Mouse (Mus musculus) kidney, postnatal 25 days (tissue): Measurements from ENCODE around the gene Slco1a5.
"Not testable (repeated sequence)": the region's sequence is repeated elsewhere in the genome, so short reads cannot be mapped to it uniquely, and the experiment has no call there.

ENCODE experiments used
- DNase-seq, 2 experiments: peaks; one replicate each; pipeline ENCODE4 v3.0.0; 2021; ENCODE audit warnings: mixed read lengths in 2 of 2

Slco1a5 gene

GRCm38 (mm10) chr6:142322881-142323280, at the start of gene Slco1a5:
Slco1a5 (minus strand) TSS chr6:142322981.
- no peak for DNase-seq

- DNase-seq, result no peak
Measured at GRCm38 (mm10) chr6:142369568-142369967, 46.8 kb upstream of the Slco1a5 start.

- DNase-seq, result no peak
Measured at GRCm38 (mm10) chr6:142367565-142367964, 44.8 kb upstream of the Slco1a5 start.

DNA sequence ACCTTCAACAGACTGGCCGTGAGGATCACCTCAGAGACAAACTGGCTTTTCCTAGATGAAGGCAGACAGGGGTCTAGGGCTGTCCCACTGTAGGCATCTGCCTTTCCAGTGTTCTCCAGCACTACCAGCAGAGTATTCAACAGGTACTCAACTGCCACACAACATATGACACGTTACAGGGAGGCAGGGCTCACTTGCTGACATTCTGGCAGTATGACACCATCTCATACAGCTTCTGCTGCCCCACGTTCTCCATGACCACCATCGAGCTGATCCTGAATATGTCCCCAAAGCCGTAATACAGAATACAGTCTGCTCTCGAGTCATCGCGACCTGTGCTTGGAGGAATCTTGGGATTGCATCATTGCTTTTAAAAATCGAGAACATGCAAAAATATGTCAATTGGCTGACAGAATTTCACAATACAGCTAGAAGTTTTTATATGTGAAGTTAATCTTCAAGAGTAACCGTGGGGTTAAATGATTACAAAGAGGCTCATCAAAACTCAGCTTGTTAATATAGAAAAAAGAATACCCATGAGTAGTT, 43.8 kb upstream of the Slco1a5 start:
- DNase-seq, result no peak

DNA sequence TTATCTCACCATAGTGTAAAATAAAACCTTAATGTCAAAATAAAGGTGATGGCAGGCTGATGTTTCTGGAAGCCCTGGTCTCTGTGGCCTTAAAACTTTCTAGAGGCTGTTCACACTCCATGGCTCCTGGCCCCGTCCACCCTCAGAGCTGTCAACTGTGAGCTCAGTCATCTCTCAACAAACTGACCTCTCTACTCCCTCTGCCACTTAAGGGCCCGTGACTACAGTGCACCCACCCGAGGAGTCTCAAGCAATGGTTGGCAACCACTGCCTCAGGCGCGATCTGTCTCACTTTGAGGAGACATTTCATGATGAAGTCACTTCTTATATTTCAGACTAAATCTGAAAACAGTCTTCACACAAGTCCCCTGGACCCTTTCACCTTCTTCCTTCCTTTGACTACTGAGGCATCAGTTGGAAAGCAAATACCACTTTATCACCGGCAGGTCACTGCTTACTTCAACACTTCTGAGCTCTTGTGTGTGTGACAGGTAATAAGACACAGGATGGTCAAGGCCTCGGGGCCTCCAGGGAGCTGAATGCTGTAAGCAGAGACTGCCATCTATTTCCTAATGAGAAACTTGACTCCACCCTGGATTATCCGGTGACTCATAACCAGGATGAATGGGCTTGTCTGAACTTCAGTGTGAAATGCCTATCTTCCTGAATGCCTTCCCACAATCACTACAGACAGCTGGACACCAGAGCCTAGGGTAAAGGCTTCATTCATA, 43.1 kb upstream of the Slco1a5 start:
- no peak for DNase-seq

DNA sequence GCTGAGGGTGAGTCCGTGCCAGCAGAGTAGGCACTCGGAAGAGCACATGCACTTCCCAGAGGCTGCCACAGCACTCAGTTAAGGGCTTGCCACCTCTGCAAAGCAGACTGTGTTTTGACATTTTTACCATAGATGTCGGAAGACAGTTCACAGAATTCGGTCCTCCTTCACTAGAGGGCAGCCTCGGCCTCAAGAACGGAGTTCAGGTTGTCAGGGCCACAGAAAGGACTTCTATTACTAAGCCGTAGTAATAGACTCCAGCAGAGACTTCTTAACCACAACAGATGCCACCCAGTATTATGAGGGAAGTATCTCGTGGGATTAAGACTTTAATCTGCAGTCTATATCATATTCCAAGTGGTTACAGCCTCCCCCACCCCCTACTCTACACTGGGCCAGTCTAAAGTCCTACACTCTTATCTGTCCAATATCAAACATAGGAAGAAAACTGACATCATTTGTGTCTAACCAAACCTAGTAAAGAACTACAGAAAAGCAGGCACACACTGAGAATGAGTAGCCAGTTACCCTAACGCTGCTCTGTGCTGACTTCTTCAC, 40.3 kb upstream of the Slco1a5 start:
- DNase-seq, result peak in 1 of 2 experiments; percentile 11

- DNase-seq, result no peak
Measured at GRCm38 (mm10) chr6:142362036-142362435, 39.3 kb upstream of the Slco1a5 start.

DNA sequence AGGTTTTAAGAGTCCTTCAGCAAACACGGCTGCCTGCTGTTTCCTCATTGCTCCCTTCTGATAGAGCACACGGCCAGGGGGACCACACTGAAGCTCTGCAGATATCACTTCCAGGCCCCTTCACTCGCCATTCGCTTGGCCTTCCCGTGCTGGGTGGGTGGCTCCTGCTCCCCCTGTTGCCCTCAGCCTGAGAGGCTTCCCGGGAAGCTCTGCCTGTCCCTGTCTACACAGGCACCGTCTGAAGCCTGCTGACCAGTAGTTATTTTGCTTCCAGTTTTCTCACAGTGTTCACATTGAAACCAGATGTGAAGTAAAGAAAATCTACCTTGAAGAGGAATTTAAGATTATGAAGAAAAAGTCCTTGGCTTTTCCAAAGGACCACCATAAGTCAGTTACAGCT, 34.3 kb upstream of the Slco1a5 start:
- no peak for DNase-seq

- DNase-seq, result not testable (repeated sequence)
Measured at GRCm38 (mm10) chr6:142352099-142352498, 29.3 kb upstream of the Slco1a5 start.

GRCm38 (mm10) chr6:142347431-142348385, 24.9 kb upstream of the Slco1a5 start:
- DNase-seq, result peak; percentile 44 to 46

GRCm38 (mm10) chr6:142346181-142347110, 23.7 kb upstream of the Slco1a5 start:
- DNase-seq, result no peak

GRCm38 (mm10) chr6:142345440-142346038, 22.8 kb upstream of the Slco1a5 start, which contains the start of gene Pyroxd1:
Pyroxd1 (plus strand) TSS chr6:142345654.
- DNase-seq, result peak; percentile 90 to 93

DNA sequence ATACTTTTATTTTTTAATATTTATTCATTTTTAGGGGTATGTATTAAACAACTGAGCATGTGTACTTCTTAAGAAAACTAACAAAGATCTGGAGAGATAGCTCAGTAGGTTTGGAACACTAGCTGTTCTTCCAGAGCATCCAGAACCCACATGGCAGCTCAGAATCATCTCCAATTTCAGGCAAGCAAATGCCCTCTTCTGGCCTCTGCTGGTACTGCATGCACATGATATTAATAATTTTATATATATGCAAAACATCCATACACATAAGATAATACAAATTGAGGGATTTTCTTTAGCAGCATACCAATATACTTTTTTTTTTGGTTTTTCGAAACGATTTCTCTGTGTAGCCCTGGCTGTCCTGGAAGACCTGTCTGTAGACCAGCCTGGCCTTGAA, 20.8 kb upstream of the Slco1a5 start:
- DNase-seq, result peak in 1 of 2 experiments; percentile 69

DNA sequence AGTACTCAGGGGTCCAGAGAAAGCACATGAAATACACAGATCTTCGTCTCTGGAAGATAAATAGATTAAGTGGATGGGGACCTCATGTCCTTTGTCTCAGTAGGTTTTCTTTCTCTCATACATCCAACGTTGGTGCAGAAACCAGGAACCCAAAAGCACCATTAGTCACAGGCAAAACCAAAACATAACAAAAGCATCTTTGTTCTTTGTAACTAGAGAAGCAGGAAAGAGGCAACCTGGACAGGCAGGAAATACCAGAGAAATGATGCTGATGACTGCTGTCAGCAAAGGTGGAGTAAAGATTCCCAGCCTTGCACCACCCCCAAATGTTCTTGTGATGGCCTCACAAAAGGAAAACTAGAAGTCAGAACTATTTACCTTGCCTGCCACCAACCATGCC, 16.8 kb upstream of the Slco1a5 start:
- no peak for DNase-seq

DNA sequence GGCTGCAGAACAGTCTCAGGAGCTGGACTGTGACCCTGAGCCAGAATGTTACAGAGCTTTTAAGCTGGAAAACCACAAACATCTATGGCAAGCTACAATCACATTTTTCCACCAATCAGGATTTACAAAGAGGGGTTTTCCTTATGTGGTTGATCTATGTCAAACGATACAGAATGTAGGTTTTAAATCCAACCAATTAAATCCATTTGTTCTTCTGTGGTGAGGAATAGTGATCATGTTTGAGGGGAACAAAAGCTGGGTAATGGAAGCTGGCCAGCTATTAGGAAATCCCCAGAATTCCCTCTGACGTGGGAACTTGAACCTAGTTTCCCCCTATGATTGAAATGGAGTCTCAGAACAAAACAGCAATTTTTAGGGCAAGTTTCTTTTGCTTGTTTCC, 16.2 kb upstream of the Slco1a5 start:
- no peak for DNase-seq

- no peak for DNase-seq
Measured at GRCm38 (mm10) chr6:142329201-142329600, 6.4 kb upstream of the Slco1a5 start.

DNA sequence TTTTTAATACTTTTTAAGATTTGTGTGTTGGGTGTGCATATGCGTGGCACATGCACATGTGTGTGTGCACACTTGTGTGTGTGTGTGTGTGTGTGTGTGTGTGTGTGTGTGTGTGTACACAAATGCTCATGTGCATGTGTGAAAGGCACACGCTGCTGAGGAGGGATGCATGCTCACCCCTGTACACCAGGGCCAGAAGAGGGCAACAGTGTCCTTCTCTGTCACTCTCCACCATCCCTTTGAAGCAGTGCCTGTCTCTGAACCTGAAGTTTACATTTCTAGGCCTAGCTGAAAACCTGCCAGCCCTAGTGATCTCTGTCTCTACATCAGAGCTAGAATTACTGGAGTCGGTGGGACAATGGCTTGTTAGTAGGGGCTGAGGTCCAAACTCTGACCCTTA, 3.8 kb upstream of the Slco1a5 start:
- DNase-seq, result no peak

DNA sequence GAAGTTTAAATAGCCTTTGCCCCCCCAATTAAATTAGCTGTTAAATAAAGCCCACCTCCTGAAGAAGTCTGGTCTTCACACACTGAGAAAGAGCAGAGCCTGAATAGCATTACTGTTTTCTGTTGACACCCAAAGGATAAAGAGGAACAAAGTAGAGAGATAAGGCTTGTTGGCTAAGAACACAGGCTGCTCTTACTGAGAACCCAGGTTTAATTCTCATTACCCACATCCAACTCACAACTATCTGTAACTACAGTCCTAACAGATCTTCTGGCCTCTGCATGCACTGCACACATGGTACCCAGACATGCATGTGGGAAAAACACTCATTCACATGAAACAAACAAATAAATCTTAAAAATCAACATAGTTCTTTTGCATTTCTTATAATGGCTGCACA, 5.7 kb downstream of the Slco1a5 start:
- DNase-seq, result no peak

DNA sequence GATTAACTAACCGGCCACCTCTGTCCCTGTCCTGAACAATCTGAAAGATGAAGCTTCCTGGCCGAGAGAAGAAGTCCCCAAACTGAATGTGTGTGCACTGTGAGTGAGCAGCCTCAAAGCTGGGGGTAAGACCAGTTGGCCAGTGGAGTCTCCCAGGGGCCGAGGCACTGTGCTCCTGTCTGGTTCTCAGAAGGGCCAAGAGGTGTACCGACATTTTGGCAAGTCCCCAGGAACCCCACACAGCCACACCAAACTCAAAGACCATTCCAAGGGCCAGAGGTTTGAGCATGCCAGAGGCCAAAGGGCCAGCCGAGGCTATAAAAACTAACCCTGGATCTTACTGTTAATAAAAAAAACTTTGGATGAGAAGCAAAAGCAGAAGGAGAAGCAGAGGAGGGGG, 8.5 kb downstream of the Slco1a5 start:
- no peak for DNase-seq

DNA sequence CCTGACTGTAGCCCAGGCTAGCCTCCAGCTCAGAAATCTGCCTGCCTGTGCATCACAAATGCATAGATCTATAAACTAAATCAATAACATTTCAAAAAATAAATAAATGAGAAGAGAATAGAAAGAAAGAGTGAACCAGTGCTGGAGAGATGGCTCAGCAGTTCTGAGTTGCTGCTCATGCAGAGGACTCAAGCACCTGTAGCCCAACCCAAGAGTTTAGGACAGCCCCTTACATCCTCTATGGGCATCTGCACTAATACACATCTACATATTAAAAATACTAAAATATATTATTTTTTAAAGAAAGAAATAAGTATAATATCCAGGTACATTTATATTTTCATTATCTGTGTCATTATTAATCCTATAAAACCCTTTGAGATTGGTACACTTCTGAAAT, 17.7 kb downstream of the Slco1a5 start:
- DNase-seq, result no peak

DNA sequence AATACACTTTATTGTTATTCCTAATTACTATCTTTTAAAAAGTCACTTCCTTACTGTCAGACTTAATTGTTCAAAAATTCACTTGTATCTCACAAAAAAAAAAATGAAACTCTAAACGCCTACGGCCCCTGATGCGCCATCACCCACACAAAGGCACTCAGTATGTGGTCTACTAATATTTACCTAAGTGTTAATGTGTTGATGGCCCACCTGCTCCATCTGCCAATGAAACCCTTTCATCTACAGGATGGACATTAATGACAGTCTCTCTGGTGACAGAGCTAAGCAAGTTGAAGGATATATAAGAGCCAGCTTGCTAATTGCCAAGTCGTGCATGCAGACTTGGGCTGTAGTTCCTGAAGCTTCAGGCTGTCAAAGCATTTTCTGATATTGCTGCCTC, 24.7 kb downstream of the Slco1a5 start, which contains the start of gene Iapp:
Gene Iapp, plus strand, starts transcription at position 326 of the 400 bp plus-strand sequence.
- DNase-seq, result no peak
